Mouse (Mus musculus): ENCODE data around the gene Naa16. TPM values are rescaled to one million over a fixed set of nuclear protein-coding genes. Genes with fewer than 3 reads are reported as not detected.
A peak's percentile ranks its signal among the peaks of the same experiment; 100 is the strongest.

Naa16 gene
- polyA plus RNA-seq, 1 experiment: 2.1 TPM

GRCm38 (mm10) chr14:79327033-79327432, 63.5 kb downstream of the Naa16 start:
- TF ChIP-seq CTCF (IDR thresholded peaks at IDR 0.05; ENCODE audit: control insufficient read depth, insufficient read depth, insufficient replicate concordance, low read depth, low read length) (no peak), POLR2A (IDR thresholded peaks at IDR 0.05; ENCODE audit: control insufficient read depth, low read depth, low read length) (no peak)
- H3K27me3 ChIP-seq (ENCODE audit: control insufficient read depth, insufficient read depth, low read length): no peaks in the 10 kb centered on the region
- H3K4me3 ChIP-seq (ENCODE audit: control insufficient read depth, low read depth, low read length): no peak overlapping the region
- H3K36me3 ChIP-seq (ENCODE audit: control insufficient read depth, insufficient read depth, low read length): no peaks in the 10 kb centered on the region
- peaks cover 2% of the 10 kb centered on the region; the same call in 1 of the 2 replicates for H3K4me1 ChIP-seq (ENCODE audit: control insufficient read depth, insufficient read depth, low read length)
- no peak overlapping the region for H3K27ac ChIP-seq (ENCODE audit: control insufficient read depth, insufficient read depth, low read depth, low read length)

GRCm38 (mm10) chr14:79324112-79324840, 66.3 kb downstream of the Naa16 start:
- H3K4me1 ChIP-seq (ENCODE audit: control insufficient read depth, insufficient read depth, low read length): no peaks in the 10 kb centered on the region
- no peaks in the 10 kb centered on the region for H3K36me3 ChIP-seq (ENCODE audit: control insufficient read depth, insufficient read depth, low read length)
- TF ChIP-seq CTCF (IDR thresholded peaks at IDR 0.05; ENCODE audit: control insufficient read depth, insufficient read depth, insufficient replicate concordance, low read depth, low read length): no peak
- TF ChIP-seq POLR2A (IDR thresholded peaks at IDR 0.05; ENCODE audit: control insufficient read depth, low read depth, low read length): no peak

GRCm38 (mm10) chr14:79321881-79322280, 68.7 kb downstream of the Naa16 start:
- Histone ChIP-seq H3K27ac (ENCODE audit: control insufficient read depth, insufficient read depth, low read depth, low read length) (no peak overlapping the region), H3K4me3 (ENCODE audit: control insufficient read depth, low read depth, low read length) (no peak overlapping the region), H3K27me3 (ENCODE audit: control insufficient read depth, insufficient read depth, low read length) (no peaks in the 10 kb centered on the region), H3K4me1 (ENCODE audit: control insufficient read depth, insufficient read depth, low read length) (no peaks in the 10 kb centered on the region), H3K36me3 (ENCODE audit: control insufficient read depth, insufficient read depth, low read length) (no peaks in the 10 kb centered on the region)
- TF ChIP-seq POLR2A (IDR thresholded peaks at IDR 0.05; ENCODE audit: control insufficient read depth, low read depth, low read length) (no peak), CTCF (IDR thresholded peaks at IDR 0.05; ENCODE audit: control insufficient read depth, insufficient read depth, insufficient replicate concordance, low read depth, low read length) (no peak)

More at GRCm38 (mm10) chr14:79324112-79324840, 66.3 kb downstream of the Naa16 start:
- H3K27me3 ChIP-seq (ENCODE audit: control insufficient read depth, insufficient read depth, low read length): no peaks in the 10 kb centered on the region
- no peak overlapping the region for H3K4me3 ChIP-seq (ENCODE audit: control insufficient read depth, low read depth, low read length)
- H3K27ac ChIP-seq (ENCODE audit: control insufficient read depth, insufficient read depth, low read depth, low read length): no peak overlapping the region

- no peaks in the 10 kb centered on the region for H3K27me3 ChIP-seq (ENCODE audit: control insufficient read depth, insufficient read depth, low read length)
- no peaks in the 10 kb centered on the region for H3K36me3 ChIP-seq (ENCODE audit: control insufficient read depth, insufficient read depth, low read length)
- TF ChIP-seq POLR2A (IDR thresholded peaks at IDR 0.05; ENCODE audit: control insufficient read depth, low read depth, low read length) (no peak), CTCF (IDR thresholded peaks at IDR 0.05; ENCODE audit: control insufficient read depth, insufficient read depth, insufficient replicate concordance, low read depth, low read length) (peak; percentile 31; the same call in 1 of the 2 replicates)
- H3K4me3 ChIP-seq (ENCODE audit: control insufficient read depth, low read depth, low read length): no peak overlapping the region
- no peak overlapping the region for H3K27ac ChIP-seq (ENCODE audit: control insufficient read depth, insufficient read depth, low read depth, low read length)
- no peaks in the 10 kb centered on the region for H3K4me1 ChIP-seq (ENCODE audit: control insufficient read depth, insufficient read depth, low read length)
These were observed 69.4 kb downstream of the Naa16 start for GRCm38 (mm10) chr14:79321152-79321551.

GRCm38 (mm10) chr14:79317602-79318001, 73.0 kb downstream of the Naa16 start:
- Histone ChIP-seq H3K27ac (ENCODE audit: control insufficient read depth, insufficient read depth, low read depth, low read length) (no peak overlapping the region), H3K27me3 (ENCODE audit: control insufficient read depth, insufficient read depth, low read length) (no peaks in the 10 kb centered on the region), H3K4me1 (ENCODE audit: control insufficient read depth, insufficient read depth, low read length) (no peaks in the 10 kb centered on the region), H3K4me3 (ENCODE audit: control insufficient read depth, low read depth, low read length) (no peak overlapping the region), H3K36me3 (ENCODE audit: control insufficient read depth, insufficient read depth, low read length) (no peaks in the 10 kb centered on the region)
- TF ChIP-seq POLR2A (IDR thresholded peaks at IDR 0.05; ENCODE audit: control insufficient read depth, low read depth, low read length): no peak
- no peak for TF ChIP-seq CTCF (IDR thresholded peaks at IDR 0.05; ENCODE audit: control insufficient read depth, insufficient read depth, insufficient replicate concordance, low read depth, low read length)

- no peaks in the 10 kb centered on the region for H3K27me3 ChIP-seq (ENCODE audit: control insufficient read depth, insufficient read depth, low read length)
- no peak for TF ChIP-seq CTCF (IDR thresholded peaks at IDR 0.05; ENCODE audit: control insufficient read depth, insufficient read depth, insufficient replicate concordance, low read depth, low read length)
- TF ChIP-seq POLR2A (IDR thresholded peaks at IDR 0.05; ENCODE audit: control insufficient read depth, low read depth, low read length): no peak
- H3K36me3 ChIP-seq (ENCODE audit: control insufficient read depth, insufficient read depth, low read length): no peaks in the 10 kb centered on the region
- H3K27ac ChIP-seq (ENCODE audit: control insufficient read depth, insufficient read depth, low read depth, low read length): no peak overlapping the region
- no peaks in the 10 kb centered on the region for H3K4me1 ChIP-seq (ENCODE audit: control insufficient read depth, insufficient read depth, low read length)
- H3K4me3 ChIP-seq (ENCODE audit: control insufficient read depth, low read depth, low read length): no peak overlapping the region
These were observed 74.7 kb downstream of the Naa16 start for GRCm38 (mm10) chr14:79315877-79316276.

- Histone ChIP-seq H3K27me3 (ENCODE audit: control insufficient read depth, insufficient read depth, low read length) (no peaks in the 10 kb centered on the region), H3K4me1 (ENCODE audit: control insufficient read depth, insufficient read depth, low read length) (no peaks in the 10 kb centered on the region), H3K27ac (ENCODE audit: control insufficient read depth, insufficient read depth, low read depth, low read length) (no peak overlapping the region), H3K36me3 (ENCODE audit: control insufficient read depth, insufficient read depth, low read length) (no peaks in the 10 kb centered on the region), H3K4me3 (ENCODE audit: control insufficient read depth, low read depth, low read length) (no peak overlapping the region)
- no peak for TF ChIP-seq CTCF (IDR thresholded peaks at IDR 0.05; ENCODE audit: control insufficient read depth, insufficient read depth, insufficient replicate concordance, low read depth, low read length)
- TF ChIP-seq POLR2A (IDR thresholded peaks at IDR 0.05; ENCODE audit: control insufficient read depth, low read depth, low read length): no peak
These were observed 76.2 kb downstream of the Naa16 start for GRCm38 (mm10) chr14:79314245-79315010.

All from testis, adult 2 months (tissue).